Mouse (Mus musculus): ENCODE data around the gene Epgn. TPM values are rescaled to one million over a fixed set of nuclear protein-coding genes. Genes with fewer than 3 reads are reported as not detected.

Epgn gene
- 0.21 and 0.22 TPM in 2 replicates for polyA plus RNA-seq (2016; fragmentation: Nextera tagmentation; extraction: Ambion mirVana)

- Histone ChIP-seq H3K27ac (replicated peaks) (no peak within 1 kb of the TSS), H3K9me3 (replicated peaks) (no peaks in the 10 kb centered on the region), H3K27me3 (ENCODE audit: low read depth, poor library complexity, severe bottlenecking) (no peaks in the 10 kb centered on the region), H3K4me3 (no peak within 1 kb of the TSS), H3K4me1 (no peaks in the 10 kb centered on the region), H3K36me3 (no peaks in the 10 kb centered on the region)
- whole genome bisulfite sequencing: 90% methylated on average over 6 of the region's 6 CpGs
- DNase-seq (ENCODE audit: low spot score): no peak
These were observed at the start of gene Epgn for GRCm38 (mm10) chr5:91027164-91027563. Gene Epgn (plus strand): TSS chr5:91027464.

GRCm38 (mm10) chr5:90980297-90980696, 47.0 kb upstream of the Epgn start:
- no peak for DNase-seq (ENCODE audit: low spot score)
- H3K27ac ChIP-seq (replicated peaks): no peak overlapping the region
- WGBS: 90% methylated on average over 7 of the region's 7 CpGs
- no peaks in the 10 kb centered on the region for H3K9me3 ChIP-seq (replicated peaks)
- H3K27me3 ChIP-seq (ENCODE audit: low read depth, poor library complexity, severe bottlenecking): no peaks in the 10 kb centered on the region
- H3K36me3 ChIP-seq: peaks cover 19% of the 10 kb centered on the region; the same call in 1 of the 2 replicates
- H3K4me1 ChIP-seq: no peaks in the 10 kb centered on the region
- H3K4me3 ChIP-seq: no peak overlapping the region

GRCm38 (mm10) chr5:90987605-90988004, 39.7 kb upstream of the Epgn start:
- no peaks in the 10 kb centered on the region for H3K27me3 ChIP-seq (ENCODE audit: low read depth, poor library complexity, severe bottlenecking)
- WGBS: 79% methylated on average over 5 of the region's 5 CpGs
- no peaks in the 10 kb centered on the region for H3K9me3 ChIP-seq (replicated peaks)
- peaks cover 13% of the 10 kb centered on the region for H3K36me3 ChIP-seq
- no peaks in the 10 kb centered on the region for H3K4me1 ChIP-seq
- H3K27ac ChIP-seq (replicated peaks): no peak overlapping the region
- H3K4me3 ChIP-seq: no peak overlapping the region
- no peak for DNase-seq (ENCODE audit: low spot score)

GRCm38 (mm10) chr5:90988149-90988548, 39.1 kb upstream of the Epgn start:
- no peak overlapping the region for H3K27ac ChIP-seq (replicated peaks)
- no peak for DNase-seq (ENCODE audit: low spot score)
- H3K4me1 ChIP-seq: no peaks in the 10 kb centered on the region
- H3K36me3 ChIP-seq: peaks cover 13% of the 10 kb centered on the region
- H3K27me3 ChIP-seq (ENCODE audit: low read depth, poor library complexity, severe bottlenecking): no peaks in the 10 kb centered on the region
- 76% methylated on average over 3 of the region's 3 CpGs for WGBS
- no peaks in the 10 kb centered on the region for H3K9me3 ChIP-seq (replicated peaks)
- H3K4me3 ChIP-seq: no peak overlapping the region

GRCm38 (mm10) chr5:90988592-90988991, 38.7 kb upstream of the Epgn start:
- no peak for DNase-seq (ENCODE audit: low spot score)
- Histone ChIP-seq H3K4me3 (no peak overlapping the region), H3K27ac (replicated peaks) (no peak overlapping the region), H3K9me3 (replicated peaks) (no peaks in the 10 kb centered on the region), H3K4me1 (no peaks in the 10 kb centered on the region), H3K27me3 (ENCODE audit: low read depth, poor library complexity, severe bottlenecking) (no peaks in the 10 kb centered on the region), H3K36me3 (peaks cover 13% of the 10 kb centered on the region)
- 87% methylated on average over 4 of the region's 4 CpGs for WGBS

- no peaks in the 10 kb centered on the region for H3K4me1 ChIP-seq
- H3K4me3 ChIP-seq: no peak overlapping the region
- WGBS: 94% methylated on average over 8 of the region's 8 CpGs
- H3K9me3 ChIP-seq (replicated peaks): no peaks in the 10 kb centered on the region
- no peak overlapping the region for H3K27ac ChIP-seq (replicated peaks)
- no peaks in the 10 kb centered on the region for H3K27me3 ChIP-seq (ENCODE audit: low read depth, poor library complexity, severe bottlenecking)
- DNase-seq (ENCODE audit: low spot score): no peak
- H3K36me3 ChIP-seq: peaks cover 11% of the 10 kb centered on the region; the same call in 1 of the 2 replicates
These were observed 27.3 kb upstream of the Epgn start for GRCm38 (mm10) chr5:90999942-91000341.

- DNase-seq (ENCODE audit: low spot score): no peak
- no peaks in the 10 kb centered on the region for H3K9me3 ChIP-seq (replicated peaks)
- H3K27me3 ChIP-seq (ENCODE audit: low read depth, poor library complexity, severe bottlenecking): no peaks in the 10 kb centered on the region
- 92% methylated on average over 10 of the region's 10 CpGs for WGBS
- no peak overlapping the region for H3K4me3 ChIP-seq
- no peaks in the 10 kb centered on the region for H3K4me1 ChIP-seq
- no peaks in the 10 kb centered on the region; the same call in 1 of the 2 replicates for H3K36me3 ChIP-seq
- H3K27ac ChIP-seq (replicated peaks): no peak overlapping the region
These were observed 12.0 kb upstream of the Epgn start for GRCm38 (mm10) chr5:91015216-91015615.

GRCm38 (mm10) chr5:91023114-91023513, 4.2 kb upstream of the Epgn start:
- no peak overlapping the region for H3K4me3 ChIP-seq
- H3K36me3 ChIP-seq: no peaks in the 10 kb centered on the region; the same call in 1 of the 2 replicates
- H3K4me1 ChIP-seq: no peaks in the 10 kb centered on the region
- H3K27me3 ChIP-seq (ENCODE audit: low read depth, poor library complexity, severe bottlenecking): no peaks in the 10 kb centered on the region
- H3K27ac ChIP-seq (replicated peaks): no peak overlapping the region
- DNase-seq (ENCODE audit: low spot score): no peak
- no peaks in the 10 kb centered on the region for H3K9me3 ChIP-seq (replicated peaks)
- WGBS: 93% methylated on average over 8 of the region's 8 CpGs

- Histone ChIP-seq H3K4me3 (no peak overlapping the region), H3K27me3 (ENCODE audit: low read depth, poor library complexity, severe bottlenecking) (no peaks in the 10 kb centered on the region), H3K4me1 (no peaks in the 10 kb centered on the region), H3K36me3 (no peaks in the 10 kb centered on the region), H3K9me3 (replicated peaks) (no peaks in the 10 kb centered on the region), H3K27ac (replicated peaks) (no peak overlapping the region)
- 81% methylated on average over 1 of the region's 1 CpGs for WGBS
- no peak for DNase-seq (ENCODE audit: low spot score)
These were observed 576 bp downstream of the Epgn start for GRCm38 (mm10) chr5:91027840-91028239.

GRCm38 (mm10) chr5:91030629-91031028, 3.4 kb downstream of the Epgn start:
- DNase-seq (ENCODE audit: low spot score): no peak
- H3K27ac ChIP-seq (replicated peaks): no peak overlapping the region
- H3K4me3 ChIP-seq: no peak overlapping the region
- H3K27me3 ChIP-seq (ENCODE audit: low read depth, poor library complexity, severe bottlenecking): no peaks in the 10 kb centered on the region
- no peaks in the 10 kb centered on the region for H3K4me1 ChIP-seq
- no peaks in the 10 kb centered on the region for H3K9me3 ChIP-seq (replicated peaks)
- 91% methylated on average over 2 of the region's 2 CpGs for WGBS
- H3K36me3 ChIP-seq: no peaks in the 10 kb centered on the region

GRCm38 (mm10) chr5:91035341-91035740, 8.1 kb downstream of the Epgn start:
- Histone ChIP-seq H3K4me3 (no peak overlapping the region), H3K36me3 (no peaks in the 10 kb centered on the region), H3K27ac (replicated peaks) (no peak overlapping the region), H3K9me3 (replicated peaks) (no peaks in the 10 kb centered on the region), H3K27me3 (ENCODE audit: low read depth, poor library complexity, severe bottlenecking) (no peaks in the 10 kb centered on the region), H3K4me1 (no peaks in the 10 kb centered on the region)
- no peak for DNase-seq (ENCODE audit: low spot score)
- 89% methylated on average over 2 of the region's 2 CpGs for WGBS

GRCm38 (mm10) chr5:91036628-91037027, 9.4 kb downstream of the Epgn start:
- Histone ChIP-seq H3K9me3 (replicated peaks) (no peaks in the 10 kb centered on the region), H3K36me3 (no peaks in the 10 kb centered on the region), H3K27ac (replicated peaks) (no peak overlapping the region), H3K4me1 (no peaks in the 10 kb centered on the region), H3K4me3 (no peak overlapping the region), H3K27me3 (ENCODE audit: low read depth, poor library complexity, severe bottlenecking) (no peaks in the 10 kb centered on the region)
- DNase-seq (ENCODE audit: low spot score): no peak
- 91% methylated on average over 4 of the region's 4 CpGs for WGBS

GRCm38 (mm10) chr5:91037756-91038155, 10.5 kb downstream of the Epgn start:
- no peaks in the 10 kb centered on the region for H3K4me1 ChIP-seq
- H3K9me3 ChIP-seq (replicated peaks): no peaks in the 10 kb centered on the region
- no peaks in the 10 kb centered on the region for H3K36me3 ChIP-seq
- 77% methylated on average over 2 of the region's 2 CpGs for WGBS
- no peaks in the 10 kb centered on the region for H3K27me3 ChIP-seq (ENCODE audit: low read depth, poor library complexity, severe bottlenecking)
- H3K4me3 ChIP-seq: no peak overlapping the region
- DNase-seq (ENCODE audit: low spot score): no peak
- H3K27ac ChIP-seq (replicated peaks): no peak overlapping the region

GRCm38 (mm10) chr5:91038547-91038946, 11.3 kb downstream of the Epgn start:
- Histone ChIP-seq H3K4me3 (no peak overlapping the region), H3K9me3 (replicated peaks) (no peaks in the 10 kb centered on the region), H3K4me1 (no peaks in the 10 kb centered on the region), H3K27ac (replicated peaks) (no peak overlapping the region), H3K36me3 (no peaks in the 10 kb centered on the region), H3K27me3 (ENCODE audit: low read depth, poor library complexity, severe bottlenecking) (no peaks in the 10 kb centered on the region)
- DNase-seq (ENCODE audit: low spot score): no peak
- 16% methylated on average over 2 of the region's 2 CpGs for WGBS
